Mouse (Mus musculus) central nervous system, embryonic 14 days (tissue): ENCODE measurements around the gene Unc5c. TPM values are rescaled to one million over a fixed set of nuclear protein-coding genes. Genes with fewer than 3 reads are reported as not detected.

Experiments used
- polyA plus RNA-seq: library from polyadenylated mRNA; depleted of rRNA; stranded (reverse); fragments of >200 nt; gene quantifications from 2 replicates; pipeline ENCODE4 v1.2.3, GENCODE M21; 2012; rRNA removed

Gene Unc5c
- polyA plus RNA-seq, result 7.3 and 11.1 TPM in 2 replicates

GRCm38 (mm10) chr3:141465104-141465705, at the start of gene Unc5c:
Gene Unc5c (plus strand): TSS chr3:141465216.

